Mouse (Mus musculus): ENCODE data around the gene Duxf3.
A peak's percentile ranks its signal among the peaks of the same experiment; 100 is the strongest.
"Not testable (repeated sequence)": the region's sequence is repeated elsewhere in the genome, so short reads cannot be mapped to it uniquely, and the experiment has no call there.

Gene Duxf3

DNA sequence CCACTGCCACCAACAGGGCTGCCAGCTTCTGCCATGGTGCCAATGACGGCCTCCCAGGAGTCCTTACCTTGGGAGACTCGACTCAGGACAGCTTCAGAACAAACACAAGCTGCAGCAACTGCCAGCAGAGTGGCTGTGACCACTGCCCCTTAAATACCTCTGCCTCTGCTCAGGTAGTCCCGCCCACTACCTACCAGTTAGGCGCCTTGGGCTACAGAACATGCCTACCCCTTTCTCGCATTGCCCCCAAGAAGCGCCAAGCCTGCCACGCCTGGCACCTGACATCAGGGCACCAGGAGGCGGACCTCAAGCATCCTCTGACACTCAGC, at the start of gene Duxf3:
TSS of gene Duxf3 (minus strand) at position 35 of the 329 bp plus-strand sequence.
- not testable (repeated sequence) for DNase-seq (ENCODE audit: low read depth)

- DNase-seq (ENCODE audit: low read depth): no peak
Observed at GRCm38 (mm10) chr10:58282238-58282637, 49.8 kb upstream of the Duxf3 start.

- no peak for DNase-seq (ENCODE audit: low read depth)
Observed at GRCm38 (mm10) chr10:58258466-58258865, 26.0 kb upstream of the Duxf3 start.

DNA sequence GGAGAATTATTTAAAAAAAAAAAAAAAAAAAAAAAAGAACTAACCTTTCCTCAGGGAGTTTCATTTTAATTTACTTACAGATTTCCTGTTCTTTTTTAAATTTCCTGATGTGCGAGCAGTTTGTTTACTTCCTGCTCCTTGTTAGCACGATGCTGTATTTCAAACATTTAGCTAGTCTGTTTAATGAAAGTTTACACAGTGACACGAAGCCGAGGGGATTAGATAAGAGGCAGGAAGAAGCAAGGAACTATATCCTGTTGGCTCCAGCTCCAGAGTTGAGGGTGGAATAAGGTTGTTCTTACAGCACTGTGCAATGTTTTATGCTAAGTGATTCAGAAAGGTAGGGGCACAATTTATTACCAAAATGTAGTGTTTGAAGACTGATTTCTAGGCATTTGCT, 23.5 kb upstream of the Duxf3 start:
- DNase-seq (ENCODE audit: low read depth): no peak

- peak; percentile 92 for DNase-seq (ENCODE audit: low read depth)
Observed at GRCm38 (mm10) chr10:58255213-58255892, 22.9 kb upstream of the Duxf3 start, which contains the start of gene Gcc2. TSS of gene Gcc2 (plus strand) at chr10:58255497.

DNA sequence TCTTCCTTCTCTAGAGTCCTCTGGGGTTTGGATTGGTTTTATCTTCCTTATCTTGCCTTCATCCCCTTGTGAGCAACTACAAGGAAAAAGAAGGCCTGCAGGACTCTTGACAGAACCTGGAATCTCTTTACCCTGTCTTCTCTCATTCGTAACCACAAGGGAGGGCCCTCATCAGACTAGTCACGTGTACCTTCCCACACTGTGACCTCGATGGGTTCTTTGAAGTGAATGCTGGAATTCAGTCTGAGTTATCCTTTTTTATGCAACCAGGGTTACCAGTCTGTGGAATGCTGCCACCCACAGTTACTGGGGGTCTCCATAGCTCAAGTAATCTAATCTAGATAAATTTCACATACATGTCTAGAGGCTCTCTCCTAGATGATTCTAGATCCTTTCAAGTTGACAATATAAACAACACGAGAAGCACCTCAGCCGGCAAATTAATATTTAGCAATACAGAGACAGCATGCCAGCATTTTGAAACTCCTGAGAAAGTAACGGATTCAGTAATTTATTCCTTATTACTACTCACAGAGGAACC, 22.2 kb upstream of the Duxf3 start:
- no peak for DNase-seq (ENCODE audit: low read depth)

DNA sequence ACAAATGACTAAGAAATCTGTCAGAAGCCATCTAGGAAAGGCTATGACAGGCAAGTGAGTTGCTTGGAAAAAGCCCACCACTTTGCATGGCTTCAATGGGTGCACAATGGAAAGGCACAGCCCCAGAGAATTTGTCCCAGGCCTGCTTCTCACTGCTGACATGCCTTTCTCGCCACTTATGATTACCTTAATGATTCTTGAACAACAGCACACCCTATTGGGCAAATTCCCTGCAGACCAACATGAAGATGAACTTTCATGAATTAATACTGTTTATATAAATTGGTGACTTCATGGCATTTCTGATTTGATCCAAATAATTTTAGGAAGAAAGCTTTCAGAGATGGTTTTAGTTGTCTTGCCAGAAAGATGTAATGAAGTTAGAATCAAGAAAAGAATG, 17.1 kb upstream of the Duxf3 start:
- no peak for DNase-seq (ENCODE audit: low read depth)

- not testable (repeated sequence) for DNase-seq (ENCODE audit: low read depth)
Observed at GRCm38 (mm10) chr10:58238984-58239740, 6.7 kb upstream of the Duxf3 start.

- DNase-seq (ENCODE audit: low read depth): no peak
Observed at GRCm38 (mm10) chr10:58236613-58237012, 4.1 kb upstream of the Duxf3 start, which contains the start of gene Gm4981. TSS of gene Gm4981 (minus strand) at chr10:58236701.

DNA sequence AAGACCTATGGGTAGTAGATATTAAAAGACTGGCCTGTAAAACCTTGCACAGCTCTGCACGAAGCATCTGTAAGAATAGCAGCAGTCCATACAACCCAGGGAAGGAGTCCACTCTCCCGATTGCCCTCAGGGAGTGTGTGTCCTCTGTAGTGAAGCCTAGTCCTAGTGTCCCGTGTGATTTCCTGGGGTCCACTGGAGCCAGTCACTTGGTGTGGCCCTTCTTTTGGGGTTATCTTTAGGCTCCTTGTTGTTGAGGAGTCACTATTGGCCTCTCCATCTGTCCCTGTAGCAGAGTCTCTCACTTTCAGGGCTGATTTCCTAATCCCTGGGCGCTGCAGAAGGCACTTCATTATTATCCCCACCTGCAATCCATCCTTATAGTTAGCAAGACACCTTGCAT, 2.5 kb upstream of the Duxf3 start:
- not testable (repeated sequence) for DNase-seq (ENCODE audit: low read depth)

DNA sequence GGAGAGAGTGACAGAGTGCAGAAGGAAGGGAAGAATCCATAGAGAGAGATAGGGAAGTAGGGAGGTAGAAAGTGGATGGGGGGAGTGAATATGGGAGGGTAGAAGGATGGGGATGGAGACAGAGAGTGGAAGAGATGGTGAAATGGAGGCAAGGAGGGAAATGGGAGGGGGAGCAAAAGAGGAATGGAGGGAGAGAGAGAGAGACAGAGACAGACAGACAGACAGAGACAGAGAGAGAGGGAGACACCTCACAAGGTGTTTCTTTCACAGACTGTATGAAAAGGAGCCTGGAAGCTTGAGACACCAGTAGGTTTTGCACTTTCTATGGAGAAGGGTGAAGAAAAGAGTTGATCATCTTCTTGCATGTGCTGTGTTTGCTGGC, 1.3 kb upstream of the Duxf3 start:
- DNase-seq (ENCODE audit: low read depth): not testable (repeated sequence)

GRCm38 (mm10) chr10:58233054-58233739, 722 bp upstream of the Duxf3 start:
- DNase-seq (ENCODE audit: low read depth): not testable (repeated sequence)

- not testable (repeated sequence) for DNase-seq (ENCODE audit: low read depth)
Observed at GRCm38 (mm10) chr10:58231779-58232640, 465 bp downstream of the Duxf3 start.

GRCm38 (mm10) chr10:58231088-58231487, 1.4 kb downstream of the Duxf3 start:
- DNase-seq (ENCODE audit: low read depth): not testable (repeated sequence)

- not testable (repeated sequence) for DNase-seq (ENCODE audit: low read depth)
Observed at GRCm38 (mm10) chr10:58230021-58230420, 2.5 kb downstream of the Duxf3 start.

DNA sequence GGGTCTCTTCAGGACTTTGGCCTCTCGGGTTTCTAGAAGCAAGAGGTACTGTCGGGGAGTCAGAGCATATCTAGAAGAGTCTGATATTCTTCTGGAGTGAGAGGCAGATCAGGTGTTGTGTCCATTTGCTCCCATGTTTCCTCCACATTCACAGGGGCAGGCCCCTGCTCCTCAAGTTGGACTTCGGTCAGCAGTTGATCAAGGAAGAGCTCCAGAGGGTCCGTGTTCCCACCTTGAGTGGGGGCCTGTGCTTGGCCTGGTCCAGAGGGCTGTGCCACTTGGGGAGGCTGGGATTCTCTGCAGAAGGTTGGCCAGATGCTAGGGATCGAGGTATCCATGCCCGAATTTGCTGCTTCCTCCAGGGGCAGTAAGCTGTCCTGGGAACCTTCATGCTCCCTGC, 4.7 kb downstream of the Duxf3 start:
- DNase-seq (ENCODE audit: low read depth): not testable (repeated sequence)

DNA sequence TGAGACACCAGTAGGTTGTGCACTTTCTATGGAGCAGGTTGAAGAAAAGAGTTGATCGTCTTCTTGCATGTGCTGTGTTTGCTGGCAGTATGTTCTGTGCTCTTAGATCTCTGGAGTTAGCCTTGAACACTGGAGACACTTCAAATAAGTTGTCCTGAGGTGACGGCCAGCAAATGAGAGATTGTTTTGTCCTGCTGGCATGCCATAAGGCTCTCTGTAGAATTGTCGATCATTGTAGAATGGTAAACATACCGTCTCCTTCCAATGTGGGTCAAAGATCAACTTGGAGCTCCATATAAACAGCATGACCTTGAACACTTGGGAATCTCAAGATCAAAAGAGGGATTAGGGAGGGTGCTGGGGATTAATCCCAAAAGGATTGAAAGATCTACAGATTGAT, 6.1 kb downstream of the Duxf3 start:
- not testable (repeated sequence) for DNase-seq (ENCODE audit: low read depth)

GRCm38 (mm10) chr10:58224827-58225785, 7.4 kb downstream of the Duxf3 start, which contains the start of gene AW822073:
TSS of gene AW822073 (minus strand) at chr10:58224930.
- not testable (repeated sequence) for DNase-seq (ENCODE audit: low read depth)

DNA sequence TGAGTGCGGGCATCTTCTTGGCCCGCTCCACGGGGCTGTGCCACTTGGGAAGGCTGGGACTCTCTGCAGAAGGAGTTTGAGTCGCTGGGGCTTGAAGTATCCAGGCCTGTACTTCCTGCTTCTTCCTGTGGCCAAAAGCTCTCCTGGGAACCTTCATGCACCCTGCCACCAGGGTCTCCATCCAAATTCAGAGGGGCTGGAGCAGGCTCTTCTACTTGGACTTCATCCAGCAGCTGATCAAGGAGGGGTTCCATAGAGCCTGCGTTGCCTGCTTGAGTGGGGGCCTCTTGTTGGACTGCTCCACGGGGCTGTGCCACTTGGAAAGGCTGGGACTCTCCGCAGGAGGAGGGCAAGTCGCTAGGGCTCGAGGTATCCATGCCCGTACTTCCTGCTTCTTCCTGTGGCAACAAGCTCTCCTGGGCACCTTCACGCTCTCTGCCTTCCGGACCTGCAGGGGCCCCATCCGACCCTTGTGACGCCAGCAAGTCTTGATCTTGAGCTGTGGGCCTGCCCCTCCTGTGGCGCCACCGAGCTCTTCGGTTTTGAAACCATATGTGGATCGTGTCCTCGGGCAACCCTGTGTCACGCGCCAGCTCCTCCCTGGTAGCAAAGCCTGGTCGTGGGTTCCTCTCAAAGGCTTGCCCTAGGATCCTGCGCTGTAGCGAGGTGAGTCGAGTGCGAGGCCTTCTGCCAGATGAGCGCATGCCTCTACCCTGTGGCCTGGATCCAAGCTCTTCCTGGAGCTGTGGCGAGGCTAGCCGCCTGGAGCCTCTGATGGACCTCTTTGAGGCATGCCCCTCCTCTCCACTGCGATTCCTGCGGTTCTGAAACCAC, 8.3 kb downstream of the Duxf3 start:
- DNase-seq (ENCODE audit: low read depth): not testable (repeated sequence)

Data from c-Kit-positive CD71-positive TER-119-negative erythroid progenitor cells, embryonic 14.5 days (primary cell).